Mouse (Mus musculus): ENCODE results near the gene Pitpnm2. TPM values are rescaled to one million over a fixed set of nuclear protein-coding genes. Genes with fewer than 3 reads are reported as not detected.

Gene Pitpnm2
- polyA plus RNA-seq, 1 experiment from 2014 or later = 1.3 TPM

DNA sequence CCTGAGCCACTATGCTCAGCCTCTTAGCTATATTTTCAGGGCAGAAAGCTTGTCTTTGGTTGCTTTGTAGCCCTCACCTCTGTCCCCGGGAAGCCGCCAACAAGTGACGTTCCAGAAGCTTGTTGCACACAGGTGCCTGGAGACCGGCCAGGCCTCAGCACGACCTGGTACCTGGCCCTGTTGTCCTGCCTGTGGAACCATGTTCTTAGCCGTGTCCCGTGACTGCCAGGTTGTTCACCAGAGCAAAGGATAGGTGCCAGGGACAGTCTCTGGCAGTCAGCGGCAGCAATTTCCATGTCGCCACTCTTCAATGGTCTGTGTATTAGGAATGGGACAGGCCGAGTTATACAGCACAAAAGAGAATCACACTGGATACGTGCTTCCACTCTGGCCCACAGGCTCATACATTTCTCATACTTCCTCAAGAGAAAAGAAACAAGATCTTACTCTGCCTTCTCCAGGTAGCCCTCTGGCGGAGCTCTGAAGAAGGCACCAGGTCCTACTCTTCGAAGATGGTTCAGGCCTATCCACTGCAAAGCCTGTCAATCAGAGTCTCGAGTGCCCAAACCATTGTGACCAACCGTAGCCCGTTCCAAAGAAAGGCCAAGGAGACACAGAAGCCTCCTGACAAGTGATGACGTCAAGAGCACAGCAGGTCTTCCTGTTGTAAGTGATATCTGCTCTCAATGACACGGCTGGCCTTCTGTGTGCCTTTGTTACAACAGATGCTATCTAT is 39.1 kb downstream of the Pitpnm2 start:
- WGBS (ENCODE audit: insufficient replicate concordance) = 53% methylated on average over 18 of the region's 18 CpGs
- Histone ChIP-seq H3K4me2 (peak overlapping the region; percentile 50; the same call in 1 of the 2 replicates), H3K9ac (0 out of 2 replicates have a peak overlapping the region, but pooled peaks have one; percentile 26), H3K9me3 (replicated peaks) (no peaks in the 10 kb centered on the region), H3K4me1 (replicated peaks) (peaks cover 90% of the 10 kb centered on the region), H3K27me3 (no peaks in the 10 kb centered on the region), H3K4me3 (replicated peaks) (no peak overlapping the region), H3K36me3 (peaks cover 18% of the 10 kb centered on the region; the same call in 1 of the 2 replicates), H3K27ac (peak overlapping the region; percentile 79)
- ATAC-seq (ENCODE audit: low read depth) = no peak
- no peak for DNase-seq

DNA sequence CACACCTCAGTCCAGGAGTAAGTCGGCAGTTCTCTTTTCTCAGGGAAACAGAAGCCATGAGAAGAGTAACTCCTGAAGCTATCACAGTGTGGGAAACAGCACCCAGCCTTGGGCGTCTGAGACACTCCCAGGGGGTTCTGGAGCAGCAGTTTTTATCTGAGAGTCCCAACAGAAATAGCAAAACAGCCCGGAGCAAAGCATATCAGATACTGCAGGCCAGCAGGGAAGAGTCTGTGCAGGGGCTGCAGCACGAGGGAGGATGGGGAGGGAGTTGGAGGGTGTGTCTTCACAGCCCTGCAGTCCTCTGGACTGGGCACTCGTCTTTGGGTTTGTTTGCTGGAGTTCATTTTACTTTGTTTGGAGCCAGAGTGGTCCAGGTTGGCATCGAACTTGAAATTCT is 39.7 kb downstream of the Pitpnm2 start:
- no peaks in the 10 kb centered on the region for H3K9me3 ChIP-seq (replicated peaks)
- no peak overlapping the region for H3K4me3 ChIP-seq (replicated peaks)
- H3K4me1 ChIP-seq (replicated peaks) = peaks cover 90% of the 10 kb centered on the region
- peak; percentile 89 for ATAC-seq (ENCODE audit: low read depth)
- peak; percentile 67 for DNase-seq
- peak overlapping the region; percentile 79 for H3K27ac ChIP-seq
- no peaks in the 10 kb centered on the region for H3K27me3 ChIP-seq
- peak overlapping the region; percentile 42; the same call in 1 of the 2 replicates for H3K9ac ChIP-seq
- H3K36me3 ChIP-seq = peaks cover 12% of the 10 kb centered on the region; the same call in 1 of the 2 replicates
- peak overlapping the region; percentile 50 for H3K4me2 ChIP-seq
- 19% methylated on average over 6 of the region's 6 CpGs for WGBS (ENCODE audit: insufficient replicate concordance)

DNA sequence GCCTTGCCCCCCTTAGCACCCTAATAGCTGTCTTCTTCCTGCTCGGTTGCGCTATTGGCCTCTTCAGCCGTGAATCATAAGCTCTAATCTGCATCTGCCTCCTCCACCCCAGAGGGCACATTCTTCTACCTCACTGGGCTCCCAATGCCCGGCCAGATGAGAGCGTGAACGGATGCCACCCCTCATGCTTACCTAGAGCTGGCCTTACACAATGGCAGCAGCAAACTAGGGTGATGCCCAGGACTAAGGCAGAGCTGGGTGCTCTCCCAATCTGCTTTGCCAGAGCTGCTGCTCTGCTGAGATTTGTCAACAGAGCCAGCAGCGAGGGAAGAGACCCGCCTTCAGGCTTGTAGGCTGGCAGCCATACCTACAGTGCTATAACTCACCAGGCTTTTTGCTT is 41.5 kb downstream of the Pitpnm2 start:
- Histone ChIP-seq H3K27me3 (no peaks in the 10 kb centered on the region), H3K4me2 (no peak overlapping the region), H3K4me1 (replicated peaks) (peaks cover 90% of the 10 kb centered on the region), H3K9ac (no peak overlapping the region), H3K4me3 (replicated peaks) (no peak overlapping the region), H3K27ac (no peak overlapping the region), H3K36me3 (peaks cover 4% of the 10 kb centered on the region; the same call in 1 of the 2 replicates), H3K9me3 (replicated peaks) (no peaks in the 10 kb centered on the region)
- ATAC-seq (ENCODE audit: low read depth) (no peak), DNase-seq (no peak)
- 64% methylated on average over 8 of the region's 8 CpGs for WGBS (ENCODE audit: insufficient replicate concordance)

DNA sequence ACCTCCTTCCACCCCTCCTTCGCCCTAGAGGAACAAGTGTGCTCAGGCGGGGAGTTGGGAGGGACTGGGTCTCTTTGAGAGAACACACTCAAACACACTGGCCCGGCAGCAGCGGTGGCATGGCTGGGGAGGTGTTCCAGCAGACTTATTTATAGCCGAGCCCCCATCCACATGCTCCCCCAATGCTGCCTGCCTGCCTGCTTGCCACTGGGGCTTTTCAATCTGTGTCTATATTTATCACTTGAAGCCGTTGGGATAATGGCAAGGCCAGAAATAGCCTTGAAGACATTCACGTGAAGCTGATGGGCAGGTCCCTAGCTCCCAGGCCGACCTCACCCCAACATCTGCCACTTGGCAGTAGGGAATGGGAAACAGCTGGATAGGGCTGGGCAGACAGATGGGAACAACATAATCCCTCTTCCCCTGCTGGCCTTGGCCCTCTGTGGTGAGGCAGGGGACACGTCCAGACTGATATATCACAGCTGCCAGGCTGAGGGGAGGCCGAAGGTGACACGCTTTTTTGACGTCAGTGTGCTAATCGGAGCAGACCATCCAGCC is 43.0 kb downstream of the Pitpnm2 start:
- H3K9ac ChIP-seq = peak overlapping the region; percentile 15; the same call in 1 of the 2 replicates
- ATAC-seq (ENCODE audit: low read depth) (no peak), DNase-seq (no peak)
- no peak overlapping the region for H3K4me2 ChIP-seq
- 0 out of 2 replicates have a peak, but pooled peaks cover 2% of the 10 kb centered on the region for H3K36me3 ChIP-seq
- H3K4me3 ChIP-seq (replicated peaks) = no peak overlapping the region
- H3K27ac ChIP-seq = no peak overlapping the region
- no peaks in the 10 kb centered on the region for H3K9me3 ChIP-seq (replicated peaks)
- WGBS (ENCODE audit: insufficient replicate concordance) = 60% methylated on average over 13 of the region's 13 CpGs
- H3K27me3 ChIP-seq = no peaks in the 10 kb centered on the region
- H3K4me1 ChIP-seq (replicated peaks) = peaks cover 95% of the 10 kb centered on the region

DNA sequence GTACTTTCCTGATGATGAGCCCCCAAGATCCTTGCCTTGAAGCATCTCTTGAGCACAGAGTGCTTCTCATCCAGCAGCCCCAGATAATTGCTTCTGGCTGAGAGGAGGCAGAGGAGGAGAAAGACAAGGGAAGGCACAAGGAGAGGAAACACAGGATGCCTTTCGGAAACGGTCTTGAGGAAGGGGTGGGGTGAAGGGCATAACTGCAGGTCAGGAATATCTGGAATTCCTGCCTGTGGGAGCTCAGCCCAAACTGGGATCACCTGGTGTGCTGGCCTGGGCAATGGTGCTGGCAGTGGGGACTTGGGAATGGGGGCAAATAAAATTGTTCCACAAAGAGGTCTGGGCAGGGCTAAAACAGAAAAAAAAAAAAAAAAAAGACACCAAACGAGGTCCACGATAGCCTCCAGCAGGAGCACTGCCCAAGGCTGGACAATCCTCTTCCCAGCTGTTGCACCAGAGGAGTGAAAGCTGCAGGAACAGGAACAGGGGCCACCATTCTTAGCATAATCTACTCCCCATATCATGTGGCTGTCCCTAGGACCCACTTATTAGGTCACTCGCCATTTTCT is 43.7 kb downstream of the Pitpnm2 start:
- 70% methylated on average over 5 of the region's 5 CpGs for WGBS (ENCODE audit: insufficient replicate concordance)
- Histone ChIP-seq H3K9me3 (replicated peaks) (no peaks in the 10 kb centered on the region), H3K4me2 (no peak overlapping the region), H3K27me3 (no peaks in the 10 kb centered on the region), H3K27ac (no peak overlapping the region), H3K4me3 (replicated peaks) (no peak overlapping the region), H3K4me1 (replicated peaks) (peaks cover 95% of the 10 kb centered on the region), H3K9ac (no peak overlapping the region), H3K36me3 (0 out of 2 replicates have a peak, but pooled peaks cover 2% of the 10 kb centered on the region)
- ATAC-seq (ENCODE audit: low read depth) (no peak), DNase-seq (no peak)

DNA sequence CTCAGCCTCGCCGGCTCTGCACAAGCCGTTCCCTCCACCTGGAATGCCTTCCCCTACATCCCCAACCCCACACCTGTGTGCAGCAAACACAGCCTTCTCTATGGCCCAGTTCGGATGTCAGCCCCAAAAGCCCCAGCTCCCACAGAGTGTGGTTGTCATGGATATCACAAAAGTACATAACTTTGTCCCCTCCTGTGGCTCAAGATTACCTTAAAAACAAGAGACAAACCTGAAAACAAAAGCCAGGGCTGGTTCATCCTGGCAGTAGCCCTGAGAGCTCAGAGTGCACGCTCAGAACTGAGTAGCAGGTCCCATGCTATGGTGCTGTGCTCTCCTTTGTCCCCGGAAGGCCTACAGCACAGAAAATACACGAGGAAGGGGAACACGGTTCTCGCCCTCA is 44.3 kb downstream of the Pitpnm2 start:
- H3K4me3 ChIP-seq (replicated peaks) = no peak overlapping the region
- 72% methylated on average over 9 of the region's 9 CpGs for WGBS (ENCODE audit: insufficient replicate concordance)
- H3K9me3 ChIP-seq (replicated peaks) = no peaks in the 10 kb centered on the region
- no peak for DNase-seq
- 0 out of 2 replicates have a peak, but pooled peaks cover 2% of the 10 kb centered on the region for H3K36me3 ChIP-seq
- peaks cover 95% of the 10 kb centered on the region for H3K4me1 ChIP-seq (replicated peaks)
- no peak overlapping the region for H3K9ac ChIP-seq
- no peaks in the 10 kb centered on the region for H3K27me3 ChIP-seq
- no peak for ATAC-seq (ENCODE audit: low read depth)
- no peak overlapping the region for H3K27ac ChIP-seq
- no peak overlapping the region for H3K4me2 ChIP-seq

DNA sequence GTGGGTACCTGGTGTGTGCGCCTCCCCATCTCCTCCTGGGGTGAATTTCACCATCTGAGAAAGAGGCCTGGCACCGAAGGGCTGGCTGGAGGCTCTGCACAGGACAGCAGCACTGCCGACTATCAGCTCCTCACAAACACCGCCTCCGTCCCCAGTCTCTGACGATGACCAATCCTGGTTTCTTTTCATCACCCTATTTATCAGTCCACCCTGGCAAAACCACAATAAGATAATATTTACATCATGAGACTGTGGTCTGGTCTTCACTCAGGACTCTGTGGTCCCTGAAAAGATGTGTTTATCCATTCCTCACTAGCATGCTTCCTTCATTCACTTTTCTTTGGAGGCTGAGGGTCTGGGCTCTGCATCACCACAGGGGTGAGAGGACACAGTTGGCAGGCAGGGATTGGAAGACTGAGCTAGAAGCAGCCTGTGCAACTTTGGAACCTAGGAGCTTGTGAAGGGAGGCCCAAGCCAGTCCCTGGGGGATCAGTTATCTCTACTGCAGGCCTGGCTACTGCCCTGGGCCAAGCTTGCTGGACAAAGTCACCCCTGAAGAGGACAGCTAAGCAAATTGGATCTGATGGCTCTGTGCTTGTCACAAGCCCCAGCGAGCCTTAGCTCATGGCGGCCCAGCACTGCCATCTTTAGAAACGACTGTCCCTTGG is 45.3 kb downstream of the Pitpnm2 start:
- no peaks in the 10 kb centered on the region for H3K9me3 ChIP-seq (replicated peaks)
- no peaks in the 10 kb centered on the region for H3K27me3 ChIP-seq
- peak overlapping the region; percentile 34 for H3K4me2 ChIP-seq
- no peak overlapping the region for H3K4me3 ChIP-seq (replicated peaks)
- DNase-seq = no peak
- peak; percentile 56; the same call in 1 of the 2 replicates for ATAC-seq (ENCODE audit: low read depth)
- H3K9ac ChIP-seq = peak overlapping the region; percentile 50
- H3K27ac ChIP-seq = peak overlapping the region; percentile 62
- peaks cover 95% of the 10 kb centered on the region for H3K4me1 ChIP-seq (replicated peaks)
- WGBS (ENCODE audit: insufficient replicate concordance) = 37% methylated on average over 9 of the region's 9 CpGs
- H3K36me3 ChIP-seq = 0 out of 2 replicates have a peak, but pooled peaks cover 5% of the 10 kb centered on the region

DNA sequence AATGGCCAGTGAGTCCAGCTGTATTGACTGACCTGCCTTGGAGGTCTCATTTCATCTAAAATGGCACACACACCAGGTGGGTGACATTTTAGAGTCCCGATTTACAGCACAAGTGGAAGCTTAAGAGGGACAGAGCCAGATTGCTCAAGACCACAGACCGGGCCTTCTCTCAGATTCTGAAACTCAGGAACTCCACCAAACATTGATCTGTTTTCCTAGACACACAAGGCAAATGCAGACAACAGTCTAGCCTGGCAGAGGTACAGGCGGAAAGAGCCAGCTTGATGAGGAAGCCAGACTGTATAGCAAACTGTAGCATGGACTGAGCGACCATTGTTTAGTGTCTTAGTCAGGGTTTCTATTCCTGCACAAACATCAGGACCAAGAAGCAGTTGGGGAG is 46.3 kb downstream of the Pitpnm2 start:
- ATAC-seq (ENCODE audit: low read depth) (no peak), DNase-seq (no peak)
- H3K4me2 ChIP-seq = no peak overlapping the region
- 0 out of 2 replicates have a peak, but pooled peaks cover 3% of the 10 kb centered on the region for H3K36me3 ChIP-seq
- H3K4me3 ChIP-seq (replicated peaks) = no peak overlapping the region
- H3K9me3 ChIP-seq (replicated peaks) = no peaks in the 10 kb centered on the region
- no peak overlapping the region for H3K27ac ChIP-seq
- peaks cover 98% of the 10 kb centered on the region for H3K4me1 ChIP-seq (replicated peaks)
- no peak overlapping the region for H3K9ac ChIP-seq
- H3K27me3 ChIP-seq = no peaks in the 10 kb centered on the region
- WGBS (ENCODE audit: insufficient replicate concordance) = 75% methylated on average over 4 of the region's 4 CpGs

DNA sequence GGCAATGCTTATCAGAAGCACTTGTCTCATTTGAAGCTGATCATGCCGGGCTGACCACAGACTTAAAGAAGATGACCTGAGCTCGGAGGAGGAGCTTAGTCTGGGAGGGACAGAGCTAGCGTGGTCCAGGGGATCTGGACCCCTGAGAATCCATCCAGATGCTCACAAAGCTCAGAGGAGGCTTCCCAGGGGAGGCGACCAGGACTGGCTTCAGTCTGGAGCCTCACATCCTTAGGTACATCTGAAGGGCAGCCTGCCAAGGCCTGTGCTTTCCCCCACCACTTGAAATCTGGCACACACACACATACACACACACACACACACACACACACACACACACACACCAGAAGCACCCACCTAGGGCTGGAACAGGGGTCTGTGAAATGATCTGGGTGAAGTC is 47.5 kb downstream of the Pitpnm2 start:
- no peaks in the 10 kb centered on the region for H3K9me3 ChIP-seq (replicated peaks)
- DNase-seq (no peak), ATAC-seq (ENCODE audit: low read depth) (no peak)
- no peaks in the 10 kb centered on the region for H3K27me3 ChIP-seq
- 48% methylated on average over 4 of the region's 4 CpGs for WGBS (ENCODE audit: insufficient replicate concordance)
- no peak overlapping the region for H3K4me2 ChIP-seq
- no peak overlapping the region for H3K27ac ChIP-seq
- peaks cover 98% of the 10 kb centered on the region for H3K4me1 ChIP-seq (replicated peaks)
- peak overlapping the region; percentile 3; the same call in 1 of the 2 replicates for H3K9ac ChIP-seq
- H3K4me3 ChIP-seq (replicated peaks) = no peak overlapping the region
- 0 out of 2 replicates have a peak, but pooled peaks cover 3% of the 10 kb centered on the region for H3K36me3 ChIP-seq

DNA sequence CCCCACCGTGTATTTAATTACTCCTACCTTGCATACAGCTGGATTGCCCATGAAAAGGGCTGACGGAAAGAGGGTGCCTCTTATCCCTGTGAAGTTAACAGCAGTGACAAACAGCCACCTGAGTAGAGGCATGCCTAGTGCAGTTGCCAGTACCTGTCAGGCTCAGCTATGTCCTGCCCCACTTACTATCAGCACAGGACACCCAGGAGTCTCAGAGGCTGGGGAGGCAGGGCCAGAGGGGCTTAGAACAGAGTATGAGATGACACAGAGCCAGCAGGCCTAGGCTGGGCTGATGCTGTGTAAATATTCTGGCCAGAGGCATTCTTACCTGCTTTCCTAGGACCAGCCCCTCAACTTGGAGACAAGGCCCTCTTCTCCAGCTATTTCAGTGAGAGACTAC is 48.0 kb downstream of the Pitpnm2 start:
- Histone ChIP-seq H3K9me3 (replicated peaks) (no peaks in the 10 kb centered on the region), H3K36me3 (0 out of 2 replicates have a peak, but pooled peaks cover 3% of the 10 kb centered on the region), H3K27ac (peak overlapping the region; percentile 23; the same call in 1 of the 2 replicates), H3K4me1 (replicated peaks) (peaks cover 98% of the 10 kb centered on the region), H3K9ac (peak overlapping the region; percentile 3; the same call in 1 of the 2 replicates), H3K4me2 (no peak overlapping the region), H3K27me3 (no peaks in the 10 kb centered on the region), H3K4me3 (replicated peaks) (no peak overlapping the region)
- ATAC-seq (ENCODE audit: low read depth) (peak; percentile 52), DNase-seq (no peak)
- WGBS (ENCODE audit: insufficient replicate concordance) = 72% methylated on average over 2 of the region's 2 CpGs

DNA sequence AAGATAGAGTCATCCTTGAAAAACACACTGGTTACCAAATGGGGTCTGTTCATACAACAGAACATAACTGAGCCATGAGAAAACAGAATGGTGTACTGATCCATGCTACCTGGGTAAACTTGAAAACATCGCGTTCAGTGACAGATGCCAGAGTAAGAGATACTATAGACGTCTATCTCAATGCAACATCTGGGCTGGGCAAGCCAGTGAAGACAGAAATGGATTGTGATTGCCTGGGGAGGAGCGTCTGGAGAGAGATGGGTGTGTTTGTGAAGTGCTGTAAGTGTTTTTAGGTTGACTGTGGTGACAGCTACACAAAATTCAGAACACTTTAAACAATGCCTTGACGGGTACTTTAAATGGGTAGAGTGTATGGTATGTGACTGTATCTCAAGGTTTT is 48.7 kb downstream of the Pitpnm2 start:
- H3K4me2 ChIP-seq = peak overlapping the region; percentile 21
- peak overlapping the region; percentile 55; the same call in 1 of the 2 replicates for H3K27ac ChIP-seq
- ATAC-seq (ENCODE audit: low read depth) = peak; percentile 60
- H3K4me1 ChIP-seq (replicated peaks) = peaks cover 92% of the 10 kb centered on the region
- no peak overlapping the region for H3K4me3 ChIP-seq (replicated peaks)
- no peak overlapping the region for H3K9ac ChIP-seq
- peak; percentile 53 for DNase-seq
- H3K36me3 ChIP-seq = 0 out of 2 replicates have a peak, but pooled peaks cover 3% of the 10 kb centered on the region
- no peaks in the 10 kb centered on the region for H3K9me3 ChIP-seq (replicated peaks)
- H3K27me3 ChIP-seq = no peaks in the 10 kb centered on the region
- WGBS (ENCODE audit: insufficient replicate concordance) = 18% methylated on average over 5 of the region's 5 CpGs
